Mouse (Mus musculus): ENCODE measurements around the gene Epha7.

DNA sequence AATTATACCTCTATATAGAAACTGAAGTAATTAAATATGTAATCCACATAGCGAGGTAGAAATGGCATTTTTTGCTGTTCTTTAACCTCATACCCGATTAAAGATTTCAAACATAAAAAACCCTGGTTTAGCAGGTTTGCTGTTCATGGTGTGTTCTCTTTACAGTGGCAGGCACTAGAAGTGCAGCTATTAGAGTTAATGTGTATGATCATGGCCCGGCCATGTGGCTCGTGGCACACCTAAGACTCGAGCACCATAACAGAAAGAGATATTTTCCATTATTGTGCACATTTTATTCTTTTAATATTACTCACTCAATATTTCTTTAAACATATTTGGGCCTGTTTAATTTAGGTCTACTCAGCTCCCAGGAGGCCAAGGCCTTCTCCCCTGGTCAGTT lies 76.7 kb downstream of the Epha7 start:
- no peak for TF ChIP-seq POLR2A (IDR thresholded peaks at IDR 0.05; ENCODE audit: low read depth, low read length)
- TF ChIP-seq CTCF (conservative IDR thresholded peaks at IDR 0.05; ENCODE audit: insufficient read depth, insufficient read length, low read depth, low read length) = no peak

All from kidney, adult 2 months (tissue).